Mouse (Mus musculus) myocyte (in vitro differentiated cells): ENCODE data around the gene Ltbp4.

ENCODE experiments used
- E2F4 ChIP-seq: IDR thresholded peaks from one replicate; pipeline ENCODE4 v1.6.1; 2011; ENCODE audit warnings: mild to moderate bottlenecking, control low read depth, moderate library complexity; ENCODE audit not compliant: insufficient read depth
- POLR2AphosphoS2 ChIP-seq: IDR thresholded peaks from one replicate; pipeline ENCODE4 v1.6.1; 2011; ENCODE audit warnings: low read depth, control low read depth; ENCODE audit not compliant: insufficient read length

DNA sequence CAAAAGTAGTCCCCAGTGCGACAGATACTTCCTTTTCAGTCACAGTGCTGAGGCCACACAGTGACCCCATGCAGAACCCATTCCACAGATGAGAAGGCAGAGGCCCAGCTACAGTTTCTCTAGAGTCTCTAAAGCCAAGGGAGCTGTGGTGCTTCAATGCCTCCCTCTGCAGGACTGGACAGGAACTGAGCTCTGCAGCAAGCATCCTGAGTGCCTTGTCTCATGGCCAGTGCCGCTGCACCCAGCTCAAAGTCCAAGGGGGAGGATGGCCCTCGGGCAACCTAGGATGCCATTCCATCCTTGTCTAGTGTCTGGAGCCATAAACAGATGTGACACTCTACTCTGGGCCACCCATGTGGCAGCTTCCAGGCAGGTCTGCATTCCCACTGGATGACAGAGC is 81.8 kb downstream of the Ltbp4 start:
- TF ChIP-seq E2F4, result no peak
- TF ChIP-seq POLR2AphosphoS2, result no peak
